Mouse (Mus musculus): ENCODE results near the gene Ppp2r5c. TPM values are rescaled to one million over a fixed set of nuclear protein-coding genes. Genes with fewer than 3 reads are reported as not detected.

Ppp2r5c gene
- polyA plus RNA-seq, 1 experiment from 2014 or later = 168 TPM

GRCm38 (mm10) chr12:110488031-110488430, 41.1 kb downstream of the Ppp2r5c start:
- no peak overlapping the region for H3K9ac ChIP-seq (replicated peaks; ENCODE audit: low read depth, low read length)
- peaks cover 13% of the 10 kb centered on the region for H3K4me1 ChIP-seq (ENCODE audit: control insufficient read depth, insufficient read depth, low read length)
- H3K9me3 ChIP-seq (ENCODE audit: control insufficient read depth, low read depth, low read length) = no peaks in the 10 kb centered on the region
- no peaks in the 10 kb centered on the region for H3K36me3 ChIP-seq (ENCODE audit: control insufficient read depth, insufficient read depth, low read length)
- 42% methylated on average over 9 of the region's 9 CpGs for WGBS
- H3K4me2 ChIP-seq (replicated peaks; ENCODE audit: low read depth, low read length) = no peak overlapping the region
- H3K27me3 ChIP-seq (ENCODE audit: control insufficient read depth, insufficient read depth, low read length) = no peaks in the 10 kb centered on the region
- no peak overlapping the region for H3K27ac ChIP-seq (ENCODE audit: low read length)
- no peak overlapping the region for H3K4me3 ChIP-seq (ENCODE audit: low read depth, low read length)
- ATAC-seq (ENCODE audit: insufficient number of reproducible peaks, insufficient read depth, low FRiP score, low read depth) = no peak

GRCm38 (mm10) chr12:110489946-110490701, 43.2 kb downstream of the Ppp2r5c start:
- Histone ChIP-seq H3K9me3 (ENCODE audit: control insufficient read depth, low read depth, low read length) (no peaks in the 10 kb centered on the region), H3K9ac (replicated peaks; ENCODE audit: low read depth, low read length) (no peak overlapping the region), H3K36me3 (ENCODE audit: control insufficient read depth, insufficient read depth, low read length) (no peaks in the 10 kb centered on the region), H3K27ac (ENCODE audit: low read length) (no peak overlapping the region), H3K4me1 (ENCODE audit: control insufficient read depth, insufficient read depth, low read length) (peaks cover 10% of the 10 kb centered on the region), H3K4me3 (ENCODE audit: low read depth, low read length) (no peak overlapping the region), H3K4me2 (replicated peaks; ENCODE audit: low read depth, low read length) (no peak overlapping the region), H3K27me3 (ENCODE audit: control insufficient read depth, insufficient read depth, low read length) (no peaks in the 10 kb centered on the region)
- ATAC-seq (ENCODE audit: insufficient number of reproducible peaks, insufficient read depth, low FRiP score, low read depth) = no peak
- 88% methylated on average over 12 of the region's 12 CpGs for WGBS

- Histone ChIP-seq H3K4me2 (replicated peaks; ENCODE audit: low read depth, low read length) (no peak overlapping the region), H3K27ac (ENCODE audit: low read length) (no peak overlapping the region), H3K9ac (replicated peaks; ENCODE audit: low read depth, low read length) (no peak overlapping the region), H3K4me1 (ENCODE audit: control insufficient read depth, insufficient read depth, low read length) (peaks cover 13% of the 10 kb centered on the region), H3K36me3 (ENCODE audit: control insufficient read depth, insufficient read depth, low read length) (no peaks in the 10 kb centered on the region), H3K27me3 (ENCODE audit: control insufficient read depth, insufficient read depth, low read length) (no peaks in the 10 kb centered on the region), H3K9me3 (ENCODE audit: control insufficient read depth, low read depth, low read length) (no peaks in the 10 kb centered on the region), H3K4me3 (ENCODE audit: low read depth, low read length) (no peak overlapping the region)
- WGBS = 89% methylated on average over 5 of the region's 5 CpGs
- no peak for ATAC-seq (ENCODE audit: insufficient number of reproducible peaks, insufficient read depth, low FRiP score, low read depth)
Measured at GRCm38 (mm10) chr12:110492436-110492835, 45.5 kb downstream of the Ppp2r5c start.

GRCm38 (mm10) chr12:110493597-110494369, 46.9 kb downstream of the Ppp2r5c start:
- ATAC-seq (ENCODE audit: insufficient number of reproducible peaks, insufficient read depth, low FRiP score, low read depth) = no peak
- H3K4me1 ChIP-seq (ENCODE audit: control insufficient read depth, insufficient read depth, low read length) = peaks cover 10% of the 10 kb centered on the region
- no peak overlapping the region for H3K27ac ChIP-seq (ENCODE audit: low read length)
- H3K36me3 ChIP-seq (ENCODE audit: control insufficient read depth, insufficient read depth, low read length) = no peaks in the 10 kb centered on the region
- H3K4me2 ChIP-seq (replicated peaks; ENCODE audit: low read depth, low read length) = no peak overlapping the region
- H3K27me3 ChIP-seq (ENCODE audit: control insufficient read depth, insufficient read depth, low read length) = no peaks in the 10 kb centered on the region
- H3K9ac ChIP-seq (replicated peaks; ENCODE audit: low read depth, low read length) = no peak overlapping the region
- H3K9me3 ChIP-seq (ENCODE audit: control insufficient read depth, low read depth, low read length) = no peaks in the 10 kb centered on the region
- H3K4me3 ChIP-seq (ENCODE audit: low read depth, low read length) = no peak overlapping the region
- WGBS = 95% methylated on average over 13 of the region's 13 CpGs

GRCm38 (mm10) chr12:110494846-110495245, 47.9 kb downstream of the Ppp2r5c start:
- WGBS = 68% methylated on average over 2 of the region's 2 CpGs
- H3K4me3 ChIP-seq (ENCODE audit: low read depth, low read length) = no peak overlapping the region
- no peak overlapping the region for H3K4me2 ChIP-seq (replicated peaks; ENCODE audit: low read depth, low read length)
- no peaks in the 10 kb centered on the region for H3K27me3 ChIP-seq (ENCODE audit: control insufficient read depth, insufficient read depth, low read length)
- no peak overlapping the region for H3K9ac ChIP-seq (replicated peaks; ENCODE audit: low read depth, low read length)
- H3K9me3 ChIP-seq (ENCODE audit: control insufficient read depth, low read depth, low read length) = no peaks in the 10 kb centered on the region
- ATAC-seq (ENCODE audit: insufficient number of reproducible peaks, insufficient read depth, low FRiP score, low read depth) = no peak
- no peak overlapping the region for H3K27ac ChIP-seq (ENCODE audit: low read length)
- H3K36me3 ChIP-seq (ENCODE audit: control insufficient read depth, insufficient read depth, low read length) = no peaks in the 10 kb centered on the region
- peaks cover 16% of the 10 kb centered on the region for H3K4me1 ChIP-seq (ENCODE audit: control insufficient read depth, insufficient read depth, low read length)

- H3K4me2 ChIP-seq (replicated peaks; ENCODE audit: low read depth, low read length) = no peak overlapping the region
- no peaks in the 10 kb centered on the region for H3K9me3 ChIP-seq (ENCODE audit: control insufficient read depth, low read depth, low read length)
- H3K27ac ChIP-seq (ENCODE audit: low read length) = no peak overlapping the region
- no peak overlapping the region for H3K4me3 ChIP-seq (ENCODE audit: low read depth, low read length)
- WGBS = 96% methylated on average over 8 of the region's 8 CpGs
- no peak for ATAC-seq (ENCODE audit: insufficient number of reproducible peaks, insufficient read depth, low FRiP score, low read depth)
- no peaks in the 10 kb centered on the region for H3K27me3 ChIP-seq (ENCODE audit: control insufficient read depth, insufficient read depth, low read length)
- H3K4me1 ChIP-seq (ENCODE audit: control insufficient read depth, insufficient read depth, low read length) = peaks cover 16% of the 10 kb centered on the region
- no peak overlapping the region for H3K9ac ChIP-seq (replicated peaks; ENCODE audit: low read depth, low read length)
- no peaks in the 10 kb centered on the region for H3K36me3 ChIP-seq (ENCODE audit: control insufficient read depth, insufficient read depth, low read length)
Measured at GRCm38 (mm10) chr12:110495260-110495659, 48.3 kb downstream of the Ppp2r5c start.

- Histone ChIP-seq H3K4me2 (replicated peaks; ENCODE audit: low read depth, low read length) (no peak overlapping the region), H3K4me3 (ENCODE audit: low read depth, low read length) (no peak overlapping the region), H3K9me3 (ENCODE audit: control insufficient read depth, low read depth, low read length) (no peaks in the 10 kb centered on the region), H3K9ac (replicated peaks; ENCODE audit: low read depth, low read length) (no peak overlapping the region), H3K27me3 (ENCODE audit: control insufficient read depth, insufficient read depth, low read length) (no peaks in the 10 kb centered on the region), H3K27ac (ENCODE audit: low read length) (no peak overlapping the region), H3K4me1 (ENCODE audit: control insufficient read depth, insufficient read depth, low read length) (peaks cover 16% of the 10 kb centered on the region), H3K36me3 (ENCODE audit: control insufficient read depth, insufficient read depth, low read length) (no peaks in the 10 kb centered on the region)
- 74% methylated on average over 5 of the region's 5 CpGs for WGBS
- ATAC-seq (ENCODE audit: insufficient number of reproducible peaks, insufficient read depth, low FRiP score, low read depth) = no peak
Measured at GRCm38 (mm10) chr12:110496016-110496415, 49.1 kb downstream of the Ppp2r5c start.

- peaks cover 16% of the 10 kb centered on the region for H3K4me1 ChIP-seq (ENCODE audit: control insufficient read depth, insufficient read depth, low read length)
- no peak overlapping the region for H3K27ac ChIP-seq (ENCODE audit: low read length)
- no peak overlapping the region for H3K4me3 ChIP-seq (ENCODE audit: low read depth, low read length)
- no peaks in the 10 kb centered on the region for H3K9me3 ChIP-seq (ENCODE audit: control insufficient read depth, low read depth, low read length)
- H3K4me2 ChIP-seq (replicated peaks; ENCODE audit: low read depth, low read length) = no peak overlapping the region
- ATAC-seq (ENCODE audit: insufficient number of reproducible peaks, insufficient read depth, low FRiP score, low read depth) = no peak
- no peaks in the 10 kb centered on the region for H3K27me3 ChIP-seq (ENCODE audit: control insufficient read depth, insufficient read depth, low read length)
- no peaks in the 10 kb centered on the region for H3K36me3 ChIP-seq (ENCODE audit: control insufficient read depth, insufficient read depth, low read length)
- 46% methylated on average over 3 of the region's 3 CpGs for WGBS
- H3K9ac ChIP-seq (replicated peaks; ENCODE audit: low read depth, low read length) = no peak overlapping the region
Measured at GRCm38 (mm10) chr12:110497013-110497412, 50.1 kb downstream of the Ppp2r5c start.
